ENCODE assay signal across 17 mouse cellular contexts in the genomic region with DNA sequence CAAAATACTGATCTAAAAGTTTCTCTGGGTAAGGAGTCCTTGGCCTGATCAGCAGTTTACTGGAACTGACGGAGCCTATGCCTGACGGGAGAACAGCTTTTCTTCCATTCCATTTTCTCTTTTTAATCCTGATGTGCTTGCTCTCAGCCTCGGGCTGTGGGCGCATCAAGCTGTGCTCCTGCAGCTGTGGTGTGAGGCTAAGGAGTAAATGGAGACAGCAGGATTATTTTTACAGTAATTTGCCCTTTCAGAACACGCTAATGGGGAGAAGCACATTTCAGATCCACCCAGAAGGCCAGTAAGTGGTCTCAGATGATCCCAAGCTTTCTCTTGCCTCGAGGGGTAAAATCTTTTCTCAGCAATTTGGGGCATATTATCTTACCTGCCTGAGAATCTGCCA. TPM values are rescaled to one million over a fixed set of nuclear protein-coding genes. Genes with fewer than 3 reads are reported as not detected.
DNase-seq lines count a peak whose midpoint lies in the region; ATAC-seq and TF ChIP-seq lines count a peak whose summit lies in the region.
"Had no signal": no experiment of that assay in that cellular context is flagged by ENCODE, and none has a peak within 500 bp of the region (broad histone marks: within the 10 kb centered on the region; RNA-seq: fewer than 3 reads in every experiment).

No protein-coding gene starts in this region.

- no peak overlapping the region for H3K27ac ChIP-seq in embryonic facial prominence, embryonic 11.5 days (replicated peaks; ENCODE audit: low read depth, low read length)
- H3K27ac ChIP-seq in embryonic facial prominence, embryonic 10.5 days (replicated peaks): no peak overlapping the region
- H3K27ac ChIP-seq in layer of hippocampus, adult 2 months: peak overlapping the region; percentile 64
- no peak overlapping the region for H3K27ac ChIP-seq in hindbrain, postnatal 0 days
- H3K27ac ChIP-seq: macrophage had no signal

- no peak overlapping the region for H3K9ac ChIP-seq in embryonic facial prominence, embryonic 11.5 days (replicated peaks; ENCODE audit: low read length)
- no peak overlapping the region for H3K9ac ChIP-seq in hindbrain, postnatal 0 days (replicated peaks; ENCODE audit: low read length)
- H3K9ac ChIP-seq: lung, embryonic 14.5 days had no signal

- no peak overlapping the region for H3K4me3 ChIP-seq in embryonic facial prominence, embryonic 11.5 days (ENCODE audit: low read depth, low read length)
- H3K4me3 ChIP-seq in embryonic facial prominence, embryonic 10.5 days: no peak overlapping the region
- no peak overlapping the region for H3K4me3 ChIP-seq in layer of hippocampus, adult 2 months
- H3K4me3 ChIP-seq in hindbrain, postnatal 0 days (ENCODE audit: low read length): no peak overlapping the region

- H3K4me2 ChIP-seq in embryonic facial prominence, embryonic 11.5 days (ENCODE audit: low read depth, low read length): no peak overlapping the region
- no peak overlapping the region for H3K4me2 ChIP-seq in hindbrain, postnatal 0 days (ENCODE audit: low read depth, low read length)
- H3K4me2 ChIP-seq: heart, embryonic 11.5 days; lung, embryonic 14.5 days had no signal

- ATAC-seq in embryonic facial prominence, embryonic 11.5 days (replicated peaks; ENCODE audit: insufficient number of reproducible peaks, low FRiP score, low TSS enrichment, low read depth): 0 out of 2 replicates have a peak, but pooled peaks have one; percentile 18
- ATAC-seq in hindbrain, postnatal 0 days: peak; percentile 12; the same call in 1 of the 2 replicates
- ATAC-seq: intestine, embryonic 16.5 days had no signal

- no peaks in the 10 kb centered on the region for H3K27me3 ChIP-seq in embryonic facial prominence, embryonic 11.5 days (ENCODE audit: control insufficient read depth, insufficient read depth, low read length)
- H3K27me3 ChIP-seq in embryonic facial prominence, embryonic 10.5 days (replicated peaks; ENCODE audit: low read depth, poor library complexity, severe bottlenecking): no peaks in the 10 kb centered on the region
- H3K27me3 ChIP-seq in hindbrain, postnatal 0 days (ENCODE audit: insufficient read depth, low read length): no peaks in the 10 kb centered on the region

- peak; percentile 30 for DNase-seq in embryonic facial prominence, embryonic 11.5 days (ENCODE audit: low spot score)
- no peak for DNase-seq in embryonic facial prominence, embryonic 10.5 days (ENCODE audit: low spot score)
- DNase-seq in layer of hippocampus, adult 2 months (ENCODE audit: low spot score in 2 of 2): no peak
- DNase-seq in layer of hippocampus, adult 11-12 months (ENCODE audit: low spot score): no peak
- peak; percentile 61 for DNase-seq in brain, adult 2 months (ENCODE audit: low read depth, low spot score)
- no peak for DNase-seq in hindbrain, postnatal 0 days (ENCODE audit: low spot score)
- no peak for DNase-seq in urinary bladder, adult 18-20 months (ENCODE audit: low spot score in 2 of 2)
- no peak for DNase-seq in cerebellum, adult 9-10 months
- DNase-seq: adrenal gland, adult 8-10 months; cerebellum, postnatal 10 days; gastrocnemius, postnatal 36 days; lung, embryonic 14.5 days; right cerebral cortex, postnatal 4 days; thymus, adult 18-20 months had no signal

- H3K9me3 ChIP-seq in embryonic facial prominence, embryonic 11.5 days (replicated peaks; ENCODE audit: control insufficient read depth, low read length): no peaks in the 10 kb centered on the region
- no peaks in the 10 kb centered on the region for H3K9me3 ChIP-seq in embryonic facial prominence, embryonic 10.5 days
- H3K9me3 ChIP-seq in hindbrain, postnatal 0 days (ENCODE audit: low read length): no peaks in the 10 kb centered on the region

- 56% methylated on average over 6 of the region's 6 CpGs for WGBS in embryonic facial prominence, embryonic 11.5 days
- WGBS in embryonic facial prominence, embryonic 10.5 days: 52% methylated on average over 6 of the region's 6 CpGs
- WGBS in hindbrain, postnatal 0 days: 50% methylated on average over 6 of the region's 6 CpGs

- H3K4me1 ChIP-seq in embryonic facial prominence, embryonic 11.5 days (ENCODE audit: control insufficient read depth, insufficient read depth, low read length): no peaks in the 10 kb centered on the region
- peaks cover 17% of the 10 kb centered on the region; the same call in 1 of the 2 replicates for H3K4me1 ChIP-seq in embryonic facial prominence, embryonic 10.5 days
- no peaks in the 10 kb centered on the region; the same call in 1 of the 2 replicates for H3K4me1 ChIP-seq in hindbrain, postnatal 0 days (ENCODE audit: insufficient read depth, low read length)

- TF ChIP-seq CTCF in layer of hippocampus, adult 2 months (conservative IDR thresholded peaks at IDR 0.05): no peak
- TF ChIP-seq CTCF in hindbrain, postnatal 0 days (IDR thresholded peaks at IDR 0.05; ENCODE audit: low read depth): no peak

- H3K36me3 ChIP-seq in embryonic facial prominence, embryonic 11.5 days (replicated peaks; ENCODE audit: control insufficient read depth, insufficient read depth, low read depth, low read length): no peaks in the 10 kb centered on the region
- H3K36me3 ChIP-seq in embryonic facial prominence, embryonic 10.5 days (replicated peaks): no peaks in the 10 kb centered on the region
- H3K36me3 ChIP-seq in hindbrain, postnatal 0 days (ENCODE audit: insufficient read depth, low read length): no peaks in the 10 kb centered on the region

RNA-seq across cellular contexts. Expression of a gene that starts 14.0 kb away (rescaled TPM):
- 2.7 and 3.9 TPM in 2 replicates for polyA plus RNA-seq in embryonic facial prominence, embryonic 11.5 days (2014; fragmentation: Nextera tagmentation; extraction: Ambion mirVana)
- polyA plus RNA-seq in embryonic facial prominence, embryonic 10.5 days (2016; fragmentation: Nextera tagmentation; extraction: Ambion mirVana): 2.4 and 3.4 TPM in 2 replicates
- 10 to 100 TPM; 12.8 to 18.3 TPM for total RNA-seq in layer of hippocampus, adult 2 months (2021)
- 4.8 and 9.2 TPM in 2 replicates for total RNA-seq in hindbrain, postnatal 0 days (2014; rRNA removed)
- 2.9 and 4.5 TPM in 2 replicates for polyA plus RNA-seq in hindbrain, postnatal 0 days (2015; fragmentation: Nextera tagmentation; extraction: Ambion mirVana)

Comparison
In these comparisons a context has a peak if more than half of its experiments do, and no peak if none do; other contexts are left out.
1. DNase-seq: peak in embryonic facial prominence, embryonic 11.5 days (single experiment) and brain, adult 2 months (single experiment); none in embryonic facial prominence, embryonic 10.5 days (single experiment), layer of hippocampus, adult 2 months (0 of 2), layer of hippocampus, adult 11-12 months (single experiment), hindbrain, postnatal 0 days (single experiment), urinary bladder, adult 18-20 months (0 of 2) and cerebellum, adult 9-10 months (single experiment).